Mouse (Mus musculus) stomach, embryonic 16.5 days (tissue): ENCODE results near the gene Irf5. TPM values are rescaled to one million over a fixed set of nuclear protein-coding genes. Genes with fewer than 3 reads are reported as not detected.

Experiments used
- ATAC-seq: fragments of 200-750 bp; cut with Nextera tagmentation; 2 replicates; pipeline ENCODE4 v1.8.0; 2017; ENCODE audit warnings: moderate number of reproducible peaks, moderate TSS enrichment; ENCODE audit not compliant: insufficient read depth, low FRiP score
- H3K27ac ChIP-seq: fragments of 300-500 bp; sonication (generic); 2 replicates; pipeline ENCODE4 v1.5.1; 2014; ENCODE audit warnings: low read length
- H3K27me3 ChIP-seq: fragments of 300-500 bp; sonication (generic); 2 replicates; pipeline ENCODE4 v1.6.1; 2014; ENCODE audit warnings: low read length, control low read depth, mixed read lengths; ENCODE audit not compliant: control insufficient read depth, insufficient read depth
- H3K36me3 ChIP-seq: fragments of 300-500 bp; sonication (generic); 2 replicates; pipeline ENCODE4 v1.6.1; 2014; ENCODE audit warnings: low read length; ENCODE audit not compliant: control insufficient read depth, insufficient read depth
- H3K4me1 ChIP-seq: fragments of 300-500 bp; sonication (generic); 2 replicates; pipeline ENCODE4 v1.6.1; 2014; ENCODE audit warnings: low read length, control low read depth, mixed read lengths; ENCODE audit not compliant: control insufficient read depth, insufficient read depth
- H3K4me2 ChIP-seq: fragments of 300-500 bp; sonication (generic); 2 replicates; pipeline ENCODE4 v1.6.1; 2014; ENCODE audit warnings: low read depth, low read length, mixed read lengths
- H3K4me3 ChIP-seq: fragments of 300-500 bp; sonication (generic); replicated peaks from 2 replicates; pipeline ENCODE4 v1.5.1; 2014; ENCODE audit warnings: mild to moderate bottlenecking, low read length
- H3K9ac ChIP-seq: fragments of 300-500 bp; sonication (generic); 2 replicates; pipeline ENCODE4 v1.6.1; 2014; ENCODE audit warnings: low read length
- H3K9me3 ChIP-seq: fragments of 300-500 bp; sonication (generic); replicated peaks from 2 replicates; pipeline ENCODE4 v1.6.1; 2016; ENCODE audit warnings: low read length, control low read depth; ENCODE audit not compliant: control insufficient read depth
- WGBS: fragments of 180-500 bp; shearing (Covaris S2); extraction: QIAGEN DNeasy Blood & Tissue Kit; methylation state at CpG from one replicate; pipeline ENCODE4 v1.1.7; 2014; 5-methylcytosine and 5-hydroxymethylcytosine counted together
- polyA plus RNA-seq: library from polyadenylated mRNA; unstranded; fragments of >200 nt; fragmentation: Nextera tagmentation; extraction: Ambion mirVana; gene quantifications from 2 replicates; pipeline ENCODE4 v1.2.1, GENCODE M21; 2015

Irf5 gene
- polyA plus RNA-seq, 1 experiment from 2014 or later: 14.0 TPM

DNA sequence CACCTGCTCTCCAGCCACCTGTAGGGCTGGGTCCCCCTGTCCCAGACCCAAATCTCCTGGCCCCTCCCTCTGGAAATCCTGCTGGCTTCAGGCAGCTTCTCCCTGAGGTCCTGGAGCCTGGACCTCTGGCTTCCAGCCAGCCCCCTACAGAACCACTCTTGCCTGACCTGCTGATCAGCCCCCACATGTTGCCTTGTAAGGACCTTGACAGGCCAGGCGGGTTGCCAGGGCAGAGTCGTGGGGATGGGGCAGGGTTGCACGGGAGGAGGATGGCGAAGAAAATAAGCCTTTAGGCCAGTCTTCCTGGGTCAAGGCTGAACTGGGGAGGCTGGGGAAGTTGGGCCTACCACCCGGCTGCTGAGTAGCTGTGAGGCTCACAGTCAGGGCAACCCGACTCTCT lies 8.9 kb downstream of the Irf5 start:
- Histone ChIP-seq H3K4me1 (no peaks in the 10 kb centered on the region), H3K27ac (no peak overlapping the region), H3K4me2 (no peak overlapping the region), H3K27me3 (no peaks in the 10 kb centered on the region), H3K36me3 (no peaks in the 10 kb centered on the region), H3K9ac (no peak overlapping the region), H3K4me3 (no peak overlapping the region), H3K9me3 (no peaks in the 10 kb centered on the region)
- no peak for ATAC-seq
- 59% methylated on average over 6 of the region's 6 CpGs for whole genome bisulfite sequencing

- no peak overlapping the region for H3K4me2 ChIP-seq
- no peak overlapping the region for H3K4me3 ChIP-seq
- H3K27me3 ChIP-seq: no peaks in the 10 kb centered on the region
- no peak overlapping the region for H3K9ac ChIP-seq
- peaks cover 4% of the 10 kb centered on the region; the same call in 1 of the 2 replicates for H3K36me3 ChIP-seq
- no peaks in the 10 kb centered on the region for H3K9me3 ChIP-seq
- WGBS: 70% methylated on average over 4 of the region's 4 CpGs
- no peaks in the 10 kb centered on the region for H3K4me1 ChIP-seq
- no peak for ATAC-seq
- H3K27ac ChIP-seq: no peak overlapping the region
Measured at GRCm38 (mm10) chr6:29536651-29537193, 10.3 kb downstream of the Irf5 start.

GRCm38 (mm10) chr6:29537221-29537620 lies 10.8 kb downstream of the Irf5 start:
- Histone ChIP-seq H3K9ac (no peak overlapping the region), H3K4me1 (no peaks in the 10 kb centered on the region), H3K4me2 (no peak overlapping the region), H3K9me3 (no peaks in the 10 kb centered on the region), H3K27ac (no peak overlapping the region), H3K36me3 (peaks cover 6% of the 10 kb centered on the region; the same call in 1 of the 2 replicates), H3K4me3 (no peak overlapping the region), H3K27me3 (no peaks in the 10 kb centered on the region)
- no peak for ATAC-seq
- WGBS: 82% methylated on average over 3 of the region's 3 CpGs

DNA sequence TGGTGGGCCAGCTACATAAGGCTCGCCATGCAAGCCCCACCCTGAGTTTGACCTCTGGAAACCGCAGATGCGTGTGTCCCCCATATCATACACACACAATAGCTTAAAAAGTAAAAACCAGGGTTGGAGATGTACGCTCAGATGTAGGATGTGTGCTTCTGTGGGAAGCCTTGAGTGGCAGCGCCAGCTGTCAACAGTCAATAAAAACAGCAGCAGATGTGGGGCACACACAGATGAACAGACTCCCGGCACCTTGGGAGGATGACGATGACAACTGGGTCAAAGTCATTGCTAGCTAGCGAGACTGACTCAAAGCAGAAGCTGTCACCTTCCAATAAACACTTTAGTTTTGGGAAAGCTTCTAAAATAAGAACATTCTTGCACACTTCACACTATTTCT lies 13.1 kb downstream of the Irf5 start:
- H3K4me1 ChIP-seq: no peaks in the 10 kb centered on the region
- H3K27me3 ChIP-seq: no peaks in the 10 kb centered on the region
- no peak overlapping the region for H3K9ac ChIP-seq
- no peak for ATAC-seq
- no peak overlapping the region for H3K4me2 ChIP-seq
- WGBS: 81% methylated on average over 8 of the region's 8 CpGs
- no peak overlapping the region for H3K27ac ChIP-seq
- H3K4me3 ChIP-seq: no peak overlapping the region
- no peaks in the 10 kb centered on the region for H3K9me3 ChIP-seq
- H3K36me3 ChIP-seq: peaks cover 6% of the 10 kb centered on the region; the same call in 1 of the 2 replicates

DNA sequence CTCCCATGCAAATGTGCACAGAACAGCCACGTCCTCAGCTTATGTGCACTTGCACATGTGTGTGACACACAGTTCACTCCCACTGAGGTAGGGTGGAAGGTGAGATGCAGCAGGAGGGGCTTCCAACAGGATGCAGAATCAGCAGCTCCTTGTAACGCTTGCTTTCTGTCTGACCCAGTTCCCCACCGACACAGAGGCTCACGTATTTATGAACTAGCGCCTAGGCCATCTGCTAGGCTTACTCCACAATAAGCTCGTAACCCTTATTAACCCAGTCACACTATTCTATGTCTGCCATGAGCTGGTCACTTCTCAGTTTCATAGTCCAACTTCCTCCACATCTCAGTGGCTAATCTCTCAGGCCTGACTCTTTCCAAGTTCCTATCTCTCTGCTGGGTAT lies 13.8 kb downstream of the Irf5 start:
- ATAC-seq: no peak
- H3K27ac ChIP-seq: no peak overlapping the region
- no peak overlapping the region for H3K4me3 ChIP-seq
- WGBS: 81% methylated on average over 6 of the region's 6 CpGs
- no peak overlapping the region for H3K9ac ChIP-seq
- H3K36me3 ChIP-seq: peaks cover 12% of the 10 kb centered on the region
- H3K27me3 ChIP-seq: no peaks in the 10 kb centered on the region
- H3K9me3 ChIP-seq: no peaks in the 10 kb centered on the region
- no peaks in the 10 kb centered on the region for H3K4me1 ChIP-seq
- H3K4me2 ChIP-seq: no peak overlapping the region

DNA sequence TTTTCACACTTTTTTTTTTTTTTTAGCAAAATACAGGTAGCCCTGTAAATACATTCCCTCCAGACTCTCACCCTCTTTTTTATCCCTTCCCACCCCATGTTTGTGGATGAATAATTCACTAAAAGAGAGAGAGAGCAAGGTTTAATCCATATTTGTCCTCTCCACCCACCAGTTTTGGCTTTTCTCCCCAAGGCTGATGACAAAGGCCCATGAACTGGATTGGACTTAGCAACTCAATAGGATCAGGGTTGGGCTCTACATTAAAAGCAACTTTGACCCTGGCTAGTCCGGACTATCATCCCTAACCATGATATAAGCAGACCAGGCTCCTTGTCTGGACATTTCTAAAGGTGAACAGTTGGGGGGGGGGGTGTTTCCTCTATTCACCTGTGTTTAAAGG lies 14.5 kb downstream of the Irf5 start:
- peaks cover 20% of the 10 kb centered on the region for H3K36me3 ChIP-seq
- H3K9ac ChIP-seq: no peak overlapping the region
- no peak overlapping the region for H3K4me3 ChIP-seq
- no peaks in the 10 kb centered on the region for H3K9me3 ChIP-seq
- 80% methylated on average over 1 of the region's 1 CpGs for WGBS
- H3K4me1 ChIP-seq: no peaks in the 10 kb centered on the region
- H3K4me2 ChIP-seq: no peak overlapping the region
- no peak for ATAC-seq
- H3K27ac ChIP-seq: no peak overlapping the region
- H3K27me3 ChIP-seq: no peaks in the 10 kb centered on the region

- no peaks in the 10 kb centered on the region for H3K9me3 ChIP-seq
- 95% methylated on average over 2 of the region's 2 CpGs for WGBS
- no peak overlapping the region for H3K27ac ChIP-seq
- no peak overlapping the region for H3K4me3 ChIP-seq
- no peaks in the 10 kb centered on the region for H3K27me3 ChIP-seq
- ATAC-seq: no peak
- H3K36me3 ChIP-seq: peaks cover 24% of the 10 kb centered on the region
- H3K4me1 ChIP-seq: no peaks in the 10 kb centered on the region
- H3K9ac ChIP-seq: no peak overlapping the region
- H3K4me2 ChIP-seq: no peak overlapping the region
Measured at GRCm38 (mm10) chr6:29545611-29546010, 19.2 kb downstream of the Irf5 start.

DNA sequence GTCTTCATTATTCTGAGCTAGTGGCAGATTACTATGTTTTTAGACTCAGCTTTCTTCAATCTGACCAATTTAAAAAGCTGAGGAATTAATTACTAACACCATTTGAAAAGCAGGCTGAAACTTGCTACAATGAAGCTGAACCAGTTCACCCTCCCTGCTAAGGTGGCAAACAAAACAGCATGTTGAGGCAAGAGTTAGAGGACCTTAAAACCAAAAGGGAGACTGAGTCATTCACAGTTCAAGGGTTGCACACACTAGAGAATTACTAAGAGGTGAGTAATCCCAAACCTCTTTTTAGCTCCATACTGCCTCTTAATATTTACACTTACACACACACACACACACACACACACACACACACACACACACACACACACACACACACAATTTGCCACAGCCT lies 21.2 kb downstream of the Irf5 start:
- H3K4me1 ChIP-seq: no peaks in the 10 kb centered on the region
- H3K4me2 ChIP-seq: no peak overlapping the region
- no peak overlapping the region for H3K9ac ChIP-seq
- H3K4me3 ChIP-seq: no peak overlapping the region
- H3K9me3 ChIP-seq: no peaks in the 10 kb centered on the region
- peaks cover 18% of the 10 kb centered on the region for H3K36me3 ChIP-seq
- ATAC-seq: peak; percentile 69; the same call in 1 of the 2 replicates
- H3K27ac ChIP-seq: peak overlapping the region; percentile 66; the same call in 1 of the 2 replicates
- no peaks in the 10 kb centered on the region for H3K27me3 ChIP-seq

DNA sequence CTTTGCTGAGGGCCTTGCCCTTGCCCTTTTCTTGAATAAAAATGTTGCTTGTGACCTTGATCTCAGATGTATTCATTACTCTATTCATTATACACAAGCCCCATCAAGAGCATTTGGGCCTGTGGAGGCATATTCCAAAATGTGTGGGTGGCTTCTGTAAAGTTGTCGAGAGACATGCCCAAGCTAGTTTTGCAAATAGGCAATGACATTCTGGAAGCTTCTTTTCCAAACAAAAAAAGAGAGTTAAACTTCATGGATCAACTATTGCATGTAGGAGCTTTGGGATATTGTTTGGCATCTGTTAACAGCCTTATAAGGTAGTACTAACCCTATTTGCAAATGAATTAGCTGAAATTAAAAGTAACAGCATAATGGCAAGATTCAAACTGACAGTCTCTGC lies 21.7 kb downstream of the Irf5 start:
- peak overlapping the region; percentile 78 for H3K27ac ChIP-seq
- H3K4me1 ChIP-seq: no peaks in the 10 kb centered on the region
- H3K4me2 ChIP-seq: no peak overlapping the region
- H3K4me3 ChIP-seq: no peak overlapping the region
- H3K36me3 ChIP-seq: peaks cover 18% of the 10 kb centered on the region
- no peak for ATAC-seq
- H3K9ac ChIP-seq: no peak overlapping the region
- no peaks in the 10 kb centered on the region for H3K27me3 ChIP-seq
- no peaks in the 10 kb centered on the region for H3K9me3 ChIP-seq
- 77% methylated on average over 1 of the region's 1 CpGs for WGBS

DNA sequence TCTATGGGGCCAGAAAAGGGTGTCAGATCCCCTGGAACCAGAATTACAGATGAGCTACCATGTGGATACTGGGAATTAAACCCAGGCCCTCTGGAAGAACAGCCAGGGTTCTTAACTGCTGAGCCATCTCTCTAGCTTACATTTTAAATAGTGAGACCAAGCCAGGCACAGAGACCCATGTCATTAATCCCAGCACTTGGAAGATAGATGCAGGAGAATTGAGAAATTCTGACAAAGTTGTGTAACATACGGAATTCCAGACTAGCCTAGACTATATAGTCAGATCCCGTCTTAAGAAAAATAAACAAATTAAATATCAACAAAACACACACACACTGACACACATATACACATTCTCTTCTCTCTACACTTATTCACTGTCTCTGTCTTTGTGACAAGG lies 26.1 kb downstream of the Irf5 start:
- 54% methylated on average over 2 of the region's 2 CpGs for WGBS
- Histone ChIP-seq H3K36me3 (peaks cover 18% of the 10 kb centered on the region), H3K27me3 (no peaks in the 10 kb centered on the region), H3K4me1 (no peaks in the 10 kb centered on the region), H3K27ac (no peak overlapping the region), H3K4me3 (no peak overlapping the region), H3K4me2 (no peak overlapping the region), H3K9ac (no peak overlapping the region), H3K9me3 (no peaks in the 10 kb centered on the region)
- no peak for ATAC-seq
